Mouse (Mus musculus): ENCODE data around the gene Trmt6.

DNA sequence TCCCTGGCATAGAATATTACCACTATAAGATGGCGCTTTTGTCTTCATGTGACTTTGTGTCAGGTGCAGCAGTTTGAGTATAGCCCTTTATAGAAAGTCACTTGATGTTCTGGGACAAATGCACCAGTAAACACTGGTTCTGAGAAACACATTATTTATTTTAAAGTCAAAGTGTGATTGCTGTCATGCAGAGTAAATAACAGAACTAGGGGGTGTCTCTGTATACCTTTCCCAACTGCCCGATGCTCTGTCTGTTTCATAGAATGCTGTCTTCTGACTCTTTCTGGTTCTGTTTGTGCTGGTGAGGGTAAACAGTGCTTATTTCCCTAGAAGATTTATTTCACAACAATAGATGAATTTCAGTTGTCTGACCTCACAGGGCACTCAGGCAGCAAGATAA, 47.5 kb upstream of the Trmt6 start:
- TF ChIP-seq POLR2A (IDR thresholded peaks at IDR 0.05; ENCODE audit: low read depth, low read length) (no peak), CTCF (IDR thresholded peaks at IDR 0.05; ENCODE audit: extremely low read depth, insufficient read length, insufficient replicate concordance, low read depth, low read length) (no peak)

All from small intestine, adult 2 months (tissue).